Mouse (Mus musculus) embryonic facial prominence, embryonic 10.5 days (tissue): Measurements from ENCODE around the gene Vmn2r54. TPM values are rescaled to one million over a fixed set of nuclear protein-coding genes. Genes with fewer than 3 reads are reported as not detected.
"Not testable (repeated sequence)": the region's sequence is repeated elsewhere in the genome, so short reads cannot be mapped to it uniquely, and the experiment has no call there.

Source experiments
- DNase-seq: peaks from one replicate; pipeline ENCODE4 v3.0.0-alpha.2; 2017; ENCODE audit warnings: low spot score
- H3K27ac ChIP-seq: fragments of 300-500 bp; sonication (generic); replicated peaks from 2 replicates; pipeline ENCODE4 v1.5.1; 2016; ENCODE audit warnings: mild to moderate bottlenecking
- H3K27me3 ChIP-seq: fragments of 300-500 bp; sonication (generic); replicated peaks from 2 replicates; pipeline ENCODE4 v1.6.1; 2016; ENCODE audit warnings: low read depth, mild to moderate bottlenecking; ENCODE audit not compliant: poor library complexity, severe bottlenecking
- H3K36me3 ChIP-seq: fragments of 300-500 bp; sonication (generic); replicated peaks from 2 replicates; pipeline ENCODE4 v1.6.1; 2016; ENCODE audit warnings: mild to moderate bottlenecking, moderate library complexity
- H3K4me1 ChIP-seq: fragments of 300-500 bp; sonication (generic); 2 replicates; pipeline ENCODE4 v1.6.1; 2016
- H3K4me3 ChIP-seq: fragments of 300-500 bp; sonication (generic); 2 replicates; pipeline ENCODE4 v1.5.1; 2016; ENCODE audit warnings: mild to moderate bottlenecking, moderate library complexity
- H3K9me3 ChIP-seq: fragments of 300-500 bp; sonication (generic); 2 replicates; pipeline ENCODE4 v1.6.1; 2016; ENCODE audit warnings: mild to moderate bottlenecking
- WGBS: fragments of 180-500 bp; shearing (Covaris S2); methylation state at CpG from one replicate; pipeline ENCODE4 v1.1.7; 2016; 5-methylcytosine and 5-hydroxymethylcytosine counted together
- polyA plus RNA-seq: library from polyadenylated mRNA; unstranded; fragments of >200 nt; fragmentation: Nextera tagmentation; extraction: Ambion mirVana; gene quantifications from 2 replicates; pipeline ENCODE4 v1.2.1, GENCODE M21; 2016

Vmn2r54 gene
- not detected in 2 replicates for polyA plus RNA-seq

GRCm38 (mm10) chr7:12640219-12640618, at the start of gene Vmn2r54:
Vmn2r54 (minus strand) TSS chr7:12640319.
- 81% methylated on average over 3 of the region's 4 CpGs for WGBS
- not testable (repeated sequence) for H3K27me3 ChIP-seq, H3K36me3 ChIP-seq, H3K27ac ChIP-seq, DNase-seq, H3K4me1 ChIP-seq, H3K4me3 ChIP-seq
- peaks cover 13% of the 10 kb centered on the region for H3K9me3 ChIP-seq

- H3K27ac ChIP-seq, H3K27me3 ChIP-seq, DNase-seq, H3K4me1 ChIP-seq, H3K36me3 ChIP-seq, H3K4me3 ChIP-seq, H3K9me3 ChIP-seq: not testable (repeated sequence)
- 89% methylated on average over 3 of the region's 3 CpGs for WGBS
Measured at GRCm38 (mm10) chr7:12684903-12685302, 44.8 kb upstream of the Vmn2r54 start, which contains the start of gene Vmn2r55. Vmn2r55 (minus strand) TSS chr7:12685003.

- H3K4me1 ChIP-seq = no peaks in the 10 kb centered on the region
- H3K27me3 ChIP-seq = no peaks in the 10 kb centered on the region
- H3K9me3 ChIP-seq = peaks cover 51% of the 10 kb centered on the region
- H3K27ac ChIP-seq = no peak within 1 kb of the TSS
- no peaks in the 10 kb centered on the region for H3K36me3 ChIP-seq
- no peak for DNase-seq
- H3K4me3 ChIP-seq = no peak within 1 kb of the TSS
Measured at GRCm38 (mm10) chr7:12608688-12609087, 31.4 kb downstream of the Vmn2r54 start, which contains the start of gene Vmn2r53. Vmn2r53 (minus strand) TSS chr7:12608788.

Other genes with a start within 250 kb of the Vmn2r54 start
- 3.3 and 3.9 TPM in 2 replicates for gene Zfp551, start 217.6 kb downstream of the Vmn2r54 start, polyA plus RNA-seq
- gene Zfp606, start 162.0 kb downstream of the Vmn2r54 start, polyA plus RNA-seq = 36.6 and 38.6 TPM in 2 replicates
- gene 2900092C05Rik, start 127.8 kb downstream of the Vmn2r54 start, polyA plus RNA-seq = not detected in 2 replicates
- not detected in 2 replicates for gene Vmn2r53, start 31.5 kb downstream of the Vmn2r54 start, polyA plus RNA-seq
- gene Vmn2r55, start 44.7 kb upstream of the Vmn2r54 start, polyA plus RNA-seq = not detected in 2 replicates
- not detected in 2 replicates for gene Vmn2r56, start 94.7 kb upstream of the Vmn2r54 start, polyA plus RNA-seq
- 14.5 and 15.0 TPM in 2 replicates for gene Zscan18, start 163.3 kb upstream of the Vmn2r54 start, polyA plus RNA-seq
- gene Zfp329, start 178.5 kb upstream of the Vmn2r54 start, polyA plus RNA-seq = 16.1 and 20.4 TPM in 2 replicates
- gene Zfp110, start 194.4 kb upstream of the Vmn2r54 start, polyA plus RNA-seq = 31.6 and 33.0 TPM in 2 replicates
- 5.7 and 6.6 TPM in 2 replicates for gene Zfp128, start 240.9 kb upstream of the Vmn2r54 start, polyA plus RNA-seq